Mouse (Mus musculus) neural tube, embryonic 14.5 days (tissue): ENCODE results near the gene Syne1. TPM values are rescaled to one million over a fixed set of nuclear protein-coding genes. Genes with fewer than 3 reads are reported as not detected.
A peak's percentile ranks its signal among the peaks of the same experiment; 100 is the strongest.

Source experiments
- ATAC-seq: fragments of 200-750 bp; cut with Nextera tagmentation; 2 replicates; pipeline ENCODE4 v1.8.0; 2017; ENCODE audit warnings: low read depth, mild to moderate bottlenecking, moderate TSS enrichment, moderate library complexity
- H3K27ac ChIP-seq: fragments of 300-500 bp; sonication (generic); 2 replicates; pipeline ENCODE4 v1.5.1; 2014; ENCODE audit warnings: low read depth, mild to moderate bottlenecking, control low read depth, low read length, moderate library complexity, mixed read lengths
- H3K27me3 ChIP-seq: fragments of 300-500 bp; sonication (generic); 2 replicates; pipeline ENCODE4 v1.6.1; 2014; ENCODE audit warnings: low read length; ENCODE audit not compliant: control insufficient read depth, insufficient read depth
- H3K36me3 ChIP-seq: fragments of 300-500 bp; sonication (generic); 2 replicates; pipeline ENCODE4 v1.6.1; 2014; ENCODE audit warnings: low read length, mixed read lengths; ENCODE audit not compliant: control insufficient read depth, insufficient read depth
- H3K4me1 ChIP-seq: fragments of 300-500 bp; sonication (generic); 2 replicates; pipeline ENCODE4 v1.6.1; 2014; ENCODE audit warnings: low read length; ENCODE audit not compliant: control insufficient read depth, insufficient read depth
- H3K4me2 ChIP-seq: fragments of 300-500 bp; sonication (generic); 2 replicates; pipeline ENCODE4 v1.6.1; 2014; ENCODE audit warnings: mild to moderate bottlenecking, low read depth, low read length, control low read depth
- H3K4me3 ChIP-seq: fragments of 300-500 bp; sonication (generic); 2 replicates; pipeline ENCODE4 v1.5.1; 2014; ENCODE audit warnings: low read depth, low read length, control low read depth, mixed read lengths
- H3K9ac ChIP-seq: fragments of 300-500 bp; sonication (generic); replicated peaks from 2 replicates; pipeline ENCODE4 v1.6.1; 2014; ENCODE audit warnings: low read depth, mild to moderate bottlenecking, control low read depth, low read length, mixed read lengths
- H3K9me3 ChIP-seq: fragments of 300-500 bp; sonication (generic); 2 replicates; pipeline ENCODE4 v1.6.1; 2016; ENCODE audit warnings: low read length; ENCODE audit not compliant: control insufficient read depth
- WGBS: fragments of 180-500 bp; shearing (Covaris S2); extraction: QIAGEN DNeasy Blood & Tissue Kit; methylation state at CpG from one replicate; pipeline ENCODE4 v1.1.7; 2014; 5-methylcytosine and 5-hydroxymethylcytosine counted together
- polyA plus RNA-seq: library from polyadenylated mRNA; unstranded; fragments of >200 nt; fragmentation: Nextera tagmentation; extraction: Ambion mirVana; gene quantifications from 2 replicates; pipeline ENCODE4 v1.2.1, GENCODE M21; 2014

Gene Syne1
- polyA plus RNA-seq, 1 experiment from 2014 or later: 29.5 TPM

DNA sequence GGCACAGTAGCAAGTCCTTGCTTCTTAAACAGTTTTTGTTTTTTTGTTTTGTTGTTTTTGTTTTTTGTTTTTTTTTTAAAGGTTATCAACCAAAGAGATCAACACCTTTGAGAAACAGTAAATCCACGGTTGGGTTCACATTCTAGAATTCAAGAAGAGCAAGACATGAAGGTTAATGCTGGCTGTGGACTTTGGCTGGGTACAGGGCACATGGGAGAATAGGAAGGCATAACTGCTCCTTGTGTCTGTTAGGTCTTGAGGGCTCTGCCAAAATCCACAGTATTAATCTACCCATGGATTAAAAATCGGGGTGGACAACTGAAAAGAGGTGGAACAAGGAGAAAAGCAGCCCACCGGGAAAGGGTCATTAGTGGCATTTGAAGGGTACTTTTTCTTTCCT is 388.0 kb downstream of the Syne1 start:
- H3K27ac ChIP-seq: no peak overlapping the region
- H3K27me3 ChIP-seq: no peaks in the 10 kb centered on the region
- no peak overlapping the region for H3K4me2 ChIP-seq
- no peak overlapping the region for H3K9ac ChIP-seq
- H3K9me3 ChIP-seq: no peaks in the 10 kb centered on the region
- no peaks in the 10 kb centered on the region for H3K4me1 ChIP-seq
- 79% methylated on average over 3 of the region's 3 CpGs for WGBS
- no peak overlapping the region for H3K4me3 ChIP-seq
- no peak for ATAC-seq
- H3K36me3 ChIP-seq: no peaks in the 10 kb centered on the region

DNA sequence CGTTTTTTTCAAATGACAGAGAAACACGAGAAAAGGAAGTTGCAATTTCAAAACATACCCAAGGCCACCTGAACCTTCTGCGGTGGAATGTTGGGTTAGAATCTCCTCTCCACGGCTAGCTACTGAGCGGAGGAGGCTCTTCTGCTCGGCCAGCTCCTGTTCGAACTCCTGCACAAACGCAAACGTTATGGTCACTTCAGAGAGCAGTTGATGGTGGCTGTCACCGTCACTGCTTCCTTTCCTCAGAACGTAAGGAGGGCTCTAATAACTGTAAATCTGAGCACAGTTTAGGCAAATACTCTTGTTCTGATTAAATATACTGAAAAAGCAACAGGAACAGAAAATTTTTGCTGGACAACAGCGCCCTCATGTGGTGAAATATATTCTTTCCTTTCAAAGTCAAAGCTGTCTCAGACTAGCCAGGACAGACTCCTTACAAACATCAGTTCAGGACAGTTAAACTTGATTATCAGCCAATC is 389.8 kb downstream of the Syne1 start:
- H3K36me3 ChIP-seq: no peaks in the 10 kb centered on the region
- no peaks in the 10 kb centered on the region for H3K9me3 ChIP-seq
- no peaks in the 10 kb centered on the region for H3K27me3 ChIP-seq
- WGBS: 58% methylated on average over 12 of the region's 12 CpGs
- H3K4me2 ChIP-seq: no peak overlapping the region
- H3K4me1 ChIP-seq: no peaks in the 10 kb centered on the region
- peak; percentile 56; the same call in 1 of the 2 replicates for ATAC-seq
- no peak overlapping the region for H3K27ac ChIP-seq
- no peak overlapping the region for H3K4me3 ChIP-seq
- no peak overlapping the region for H3K9ac ChIP-seq

- Histone ChIP-seq H3K36me3 (no peaks in the 10 kb centered on the region), H3K4me2 (no peak overlapping the region), H3K9me3 (no peaks in the 10 kb centered on the region), H3K4me1 (no peaks in the 10 kb centered on the region), H3K27me3 (no peaks in the 10 kb centered on the region), H3K4me3 (no peak overlapping the region), H3K27ac (no peak overlapping the region), H3K9ac (no peak overlapping the region)
- 64% methylated on average over 8 of the region's 8 CpGs for WGBS
- ATAC-seq: no peak
Observed at GRCm38 (mm10) chr10:5159679-5160078, 391.6 kb downstream of the Syne1 start.

DNA sequence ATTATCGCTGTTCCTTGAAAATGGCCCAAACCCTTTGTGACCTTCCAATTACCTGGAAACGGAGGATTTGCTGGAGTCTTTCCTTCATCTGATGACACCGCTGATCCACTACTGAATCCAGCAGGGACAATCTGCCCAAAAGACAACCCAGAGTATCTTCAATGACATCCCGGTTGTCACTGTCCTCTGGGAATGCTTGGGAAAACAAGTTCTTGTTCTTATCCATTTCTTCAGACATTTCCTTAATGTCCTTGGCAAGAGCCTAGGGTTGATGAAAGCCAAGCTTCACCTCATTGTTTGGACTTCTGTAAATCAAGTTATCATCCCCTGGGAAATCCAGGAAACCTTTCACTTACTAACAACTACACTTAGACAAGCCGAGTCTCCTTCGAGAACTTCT is 398.2 kb downstream of the Syne1 start:
- no peak for ATAC-seq
- no peaks in the 10 kb centered on the region for H3K9me3 ChIP-seq
- no peak overlapping the region for H3K4me3 ChIP-seq
- H3K27me3 ChIP-seq: no peaks in the 10 kb centered on the region
- H3K36me3 ChIP-seq: no peaks in the 10 kb centered on the region
- no peak overlapping the region for H3K27ac ChIP-seq
- no peak overlapping the region for H3K9ac ChIP-seq
- no peak overlapping the region for H3K4me2 ChIP-seq
- no peaks in the 10 kb centered on the region for H3K4me1 ChIP-seq
- WGBS: 91% methylated on average over 6 of the region's 6 CpGs

GRCm38 (mm10) chr10:5141471-5141870 is 409.8 kb downstream of the Syne1 start:
- Histone ChIP-seq H3K9ac (no peak overlapping the region), H3K4me2 (no peak overlapping the region), H3K36me3 (peaks cover 5% of the 10 kb centered on the region; the same call in 1 of the 2 replicates), H3K9me3 (no peaks in the 10 kb centered on the region), H3K27me3 (no peaks in the 10 kb centered on the region), H3K4me1 (no peaks in the 10 kb centered on the region), H3K27ac (no peak overlapping the region), H3K4me3 (no peak overlapping the region)
- 87% methylated on average over 5 of the region's 5 CpGs for WGBS
- no peak for ATAC-seq

- no peak overlapping the region for H3K9ac ChIP-seq
- peaks cover 5% of the 10 kb centered on the region; the same call in 1 of the 2 replicates for H3K36me3 ChIP-seq
- H3K9me3 ChIP-seq: no peaks in the 10 kb centered on the region
- no peak overlapping the region for H3K4me2 ChIP-seq
- H3K27ac ChIP-seq: no peak overlapping the region
- no peaks in the 10 kb centered on the region for H3K27me3 ChIP-seq
- ATAC-seq: no peak
- WGBS: 82% methylated on average over 4 of the region's 4 CpGs
- no peak overlapping the region for H3K4me3 ChIP-seq
- no peaks in the 10 kb centered on the region for H3K4me1 ChIP-seq
Observed at GRCm38 (mm10) chr10:5139932-5140264, 411.4 kb downstream of the Syne1 start.

GRCm38 (mm10) chr10:5139246-5139931 is 411.9 kb downstream of the Syne1 start:
- no peak for ATAC-seq
- Histone ChIP-seq H3K4me2 (no peak overlapping the region), H3K4me1 (no peaks in the 10 kb centered on the region), H3K4me3 (no peak overlapping the region), H3K9me3 (no peaks in the 10 kb centered on the region), H3K9ac (no peak overlapping the region), H3K27ac (no peak overlapping the region), H3K27me3 (no peaks in the 10 kb centered on the region), H3K36me3 (peaks cover 5% of the 10 kb centered on the region; the same call in 1 of the 2 replicates)
- 83% methylated on average over 3 of the region's 3 CpGs for WGBS

GRCm38 (mm10) chr10:5132050-5132449 is 419.2 kb downstream of the Syne1 start:
- Histone ChIP-seq H3K4me2 (no peak overlapping the region), H3K36me3 (0 out of 2 replicates have a peak, but pooled peaks cover 3% of the 10 kb centered on the region), H3K9ac (no peak overlapping the region), H3K27me3 (no peaks in the 10 kb centered on the region), H3K9me3 (no peaks in the 10 kb centered on the region), H3K4me1 (no peaks in the 10 kb centered on the region), H3K4me3 (no peak overlapping the region), H3K27ac (no peak overlapping the region)
- ATAC-seq: no peak
- 91% methylated on average over 3 of the region's 3 CpGs for WGBS

GRCm38 (mm10) chr10:5130495-5130894 is 420.8 kb downstream of the Syne1 start:
- Histone ChIP-seq H3K4me3 (no peak overlapping the region), H3K9ac (no peak overlapping the region), H3K27ac (no peak overlapping the region), H3K27me3 (no peaks in the 10 kb centered on the region), H3K36me3 (peaks cover 8% of the 10 kb centered on the region; the same call in 1 of the 2 replicates), H3K9me3 (no peaks in the 10 kb centered on the region), H3K4me1 (no peaks in the 10 kb centered on the region), H3K4me2 (no peak overlapping the region)
- no peak for ATAC-seq
- WGBS: 95% methylated on average over 1 of the region's 1 CpGs
